Mouse (Mus musculus) midbrain, postnatal 0 days (tissue): ENCODE measurements around the gene Galnt2. TPM values are rescaled to one million over a fixed set of nuclear protein-coding genes. Genes with fewer than 3 reads are reported as not detected.

Source experiments
- ATAC-seq: fragments of 200-750 bp; cut with Nextera tagmentation; 2 replicates; pipeline ENCODE4 v1.8.0; 2017; ENCODE audit warnings: moderate number of reproducible peaks, mild to moderate bottlenecking, moderate TSS enrichment, moderate library complexity; ENCODE audit not compliant: low FRiP score
- DNase-seq: peaks from one replicate; pipeline ENCODE4 v3.0.0-alpha.2; 2015; ENCODE audit warnings: low spot score
- H3K27ac ChIP-seq: fragments of 300-500 bp; sonication (generic); 2 replicates; pipeline ENCODE4 v1.5.1; 2014; ENCODE audit warnings: low read depth, mild to moderate bottlenecking, low read length, mixed read lengths
- H3K27me3 ChIP-seq: fragments of 300-500 bp; sonication (generic); 2 replicates; pipeline ENCODE4 v1.6.1; 2014; ENCODE audit warnings: low read length, control low read depth, mixed read lengths; ENCODE audit not compliant: insufficient read depth
- H3K36me3 ChIP-seq: fragments of 300-500 bp; sonication (generic); 2 replicates; pipeline ENCODE4 v1.6.1; 2014; ENCODE audit warnings: low read length, control low read depth, mixed read lengths; ENCODE audit not compliant: insufficient read depth
- H3K4me1 ChIP-seq: fragments of 300-500 bp; sonication (generic); 2 replicates; pipeline ENCODE4 v1.6.1; 2014; ENCODE audit warnings: mild to moderate bottlenecking, control low read depth, antibody characterized with exemption, low read length, mixed read lengths; ENCODE audit not compliant: insufficient read depth
- H3K4me2 ChIP-seq: fragments of 300-500 bp; sonication (generic); 2 replicates; pipeline ENCODE4 v1.6.1; 2014; ENCODE audit warnings: low read depth, mild to moderate bottlenecking, low read length, mixed read lengths; ENCODE audit not compliant: poor library complexity, severe bottlenecking
- H3K4me3 ChIP-seq: fragments of 300-500 bp; sonication (generic); 2 replicates; pipeline ENCODE4 v1.5.1; 2014; ENCODE audit warnings: low read depth, mild to moderate bottlenecking, low read length, moderate library complexity
- H3K9ac ChIP-seq: fragments of 300-500 bp; sonication (generic); replicated peaks from 2 replicates; pipeline ENCODE4 v1.6.1; 2014; ENCODE audit warnings: mild to moderate bottlenecking, low read length, moderate library complexity, mixed read lengths; ENCODE audit not compliant: poor library complexity, severe bottlenecking
- H3K9me3 ChIP-seq: fragments of 300-500 bp; sonication (generic); 2 replicates; pipeline ENCODE4 v1.6.1; 2016; ENCODE audit warnings: low read length, control low read depth
- CTCF ChIP-seq: IDR thresholded peaks from 2 replicates; pipeline ENCODE4 v1.5.1; 2016; ENCODE audit warnings: antibody characterized with exemption, mild to moderate bottlenecking
- WGBS: fragments of 180-500 bp; shearing (Covaris S2); extraction: QIAGEN DNeasy Blood & Tissue Kit; methylation state at CpG from one replicate; pipeline ENCODE4 v1.1.7; 2014; 5-methylcytosine and 5-hydroxymethylcytosine counted together
- polyA plus RNA-seq: library from polyadenylated mRNA; unstranded; fragments of >200 nt; fragmentation: Nextera tagmentation; extraction: Ambion mirVana; gene quantifications from 2 replicates; pipeline ENCODE4 v1.2.1, GENCODE M21; 2015
- total RNA-seq: library from RNA; depleted of rRNA; stranded (reverse); fragments of >200 nt; gene quantifications from 2 replicates; pipeline ENCODE4 v1.2.3, GENCODE M21; 2014

Gene Galnt2
- total and polyA plus RNA-seq, 2 experiments from 2014 or later = 51.3 to 65.4 TPM

DNA sequence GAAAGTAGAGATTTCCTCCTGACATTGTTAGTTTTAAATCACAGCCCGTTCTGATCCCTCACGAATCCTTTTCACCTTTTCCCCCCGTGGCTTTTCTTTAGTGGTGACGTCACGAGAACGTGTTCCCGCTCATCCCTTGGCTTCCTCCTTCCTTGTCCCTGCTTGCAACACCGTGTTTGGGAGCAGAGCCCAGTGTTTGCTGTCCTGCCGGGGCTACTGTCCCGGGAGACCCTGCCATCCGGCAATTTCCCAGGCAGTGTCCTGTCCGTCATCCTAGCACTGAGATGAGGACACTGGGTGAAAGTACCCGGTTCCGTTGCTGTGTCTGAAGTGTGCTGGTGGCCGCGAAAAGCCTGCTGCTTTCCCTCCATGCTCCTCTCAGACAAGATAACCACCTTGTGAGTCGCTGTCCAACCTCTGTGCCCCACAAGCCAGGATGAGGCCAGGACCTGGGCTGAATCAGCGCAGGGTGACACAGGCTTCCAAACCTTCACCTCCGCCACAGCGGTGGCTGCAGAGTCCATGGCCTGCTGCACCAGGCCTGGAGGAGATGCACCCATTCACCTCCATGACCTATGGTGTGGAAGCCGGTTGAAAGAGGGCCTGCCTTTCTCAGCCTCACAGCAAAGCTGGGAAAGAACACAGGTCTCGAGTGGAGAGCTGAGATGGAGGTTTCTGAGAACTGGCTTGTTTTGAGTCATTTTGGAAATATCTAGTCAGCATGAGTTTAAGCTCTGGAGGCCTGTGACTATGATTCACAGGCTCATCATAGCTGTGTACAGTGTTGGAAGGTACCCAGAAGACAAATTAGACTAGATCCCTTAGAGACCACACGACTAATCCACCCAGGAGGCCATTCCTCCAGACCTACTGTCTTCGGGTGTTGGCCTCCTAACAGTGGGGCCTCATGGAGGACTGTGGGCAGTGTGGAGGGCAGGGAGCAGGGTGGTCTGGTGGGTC is 47.0 kb downstream of the Galnt2 start:
- ATAC-seq (no peak), DNase-seq (no peak)
- Histone ChIP-seq H3K9me3 (no peaks in the 10 kb centered on the region), H3K4me3 (no peak overlapping the region), H3K36me3 (no peaks in the 10 kb centered on the region; the same call in 1 of the 2 replicates), H3K27me3 (no peaks in the 10 kb centered on the region), H3K27ac (no peak overlapping the region), H3K4me2 (no peak overlapping the region), H3K9ac (no peak overlapping the region), H3K4me1 (peaks cover 15% of the 10 kb centered on the region)
- no peak for TF ChIP-seq CTCF
- 60% methylated on average over 24 of the region's 24 CpGs for WGBS

DNA sequence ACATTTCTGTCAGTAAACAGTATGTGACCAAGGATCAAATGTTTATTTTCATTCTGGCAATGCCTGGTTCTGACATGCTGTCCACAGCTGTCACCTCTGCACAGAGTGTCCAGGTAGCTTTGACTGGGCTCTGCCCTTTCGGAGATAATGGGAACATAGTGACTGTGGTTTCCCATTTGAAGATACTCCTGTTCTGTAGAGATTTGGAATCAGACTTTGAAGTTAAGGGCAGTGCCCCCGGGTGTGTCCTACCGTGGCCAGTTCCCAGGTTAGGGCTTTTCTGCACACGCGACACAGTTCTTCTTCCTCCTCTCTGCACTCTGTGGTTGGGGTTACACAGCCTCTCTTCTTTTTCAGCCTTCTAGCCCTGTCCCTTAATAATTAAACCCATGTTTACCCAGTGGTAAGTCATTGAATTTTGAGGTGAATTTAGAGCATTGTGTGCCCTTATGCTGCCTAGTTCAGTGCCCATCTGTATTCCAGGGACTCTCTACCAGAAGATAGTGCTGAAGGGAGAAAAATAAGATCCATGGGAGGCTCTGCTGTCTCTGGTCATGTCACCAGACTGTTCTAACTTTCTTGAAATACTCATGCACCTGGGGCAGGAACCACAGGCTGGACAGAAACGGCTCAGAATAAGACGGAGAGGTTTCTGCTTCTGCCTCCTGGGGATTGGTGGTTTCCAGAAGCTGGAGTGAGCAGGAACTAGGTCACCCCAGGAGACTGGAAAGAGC is 47.9 kb downstream of the Galnt2 start:
- ATAC-seq (no peak), DNase-seq (no peak)
- no peak for TF ChIP-seq CTCF
- Histone ChIP-seq H3K4me1 (peaks cover 24% of the 10 kb centered on the region), H3K36me3 (no peaks in the 10 kb centered on the region), H3K27me3 (no peaks in the 10 kb centered on the region), H3K9me3 (no peaks in the 10 kb centered on the region), H3K9ac (no peak overlapping the region), H3K4me3 (no peak overlapping the region), H3K4me2 (no peak overlapping the region), H3K27ac (no peak overlapping the region)
- 84% methylated on average over 7 of the region's 7 CpGs for WGBS

DNA sequence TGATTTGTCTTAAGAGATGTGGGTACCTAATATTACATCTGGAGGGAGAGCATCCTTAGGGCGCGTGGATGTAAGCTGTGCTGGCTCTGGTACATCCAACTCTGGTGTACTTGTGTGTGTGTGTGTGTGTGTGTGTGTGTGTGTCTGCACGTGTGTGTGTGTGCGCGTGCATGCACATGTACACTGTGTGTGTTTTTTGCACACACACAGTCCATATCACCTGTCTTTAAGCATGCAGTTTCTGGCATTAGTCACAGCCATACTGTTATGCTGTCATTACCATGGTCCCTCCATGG is 48.4 kb downstream of the Galnt2 start:
- Histone ChIP-seq H3K4me1 (peaks cover 28% of the 10 kb centered on the region), H3K4me3 (no peak overlapping the region), H3K4me2 (no peak overlapping the region), H3K9ac (no peak overlapping the region), H3K36me3 (no peaks in the 10 kb centered on the region), H3K27me3 (no peaks in the 10 kb centered on the region), H3K27ac (no peak overlapping the region), H3K9me3 (no peaks in the 10 kb centered on the region)
- DNase-seq (no peak), ATAC-seq (no peak)
- no peak for TF ChIP-seq CTCF
- WGBS = 98% methylated on average over 5 of the region's 5 CpGs

DNA sequence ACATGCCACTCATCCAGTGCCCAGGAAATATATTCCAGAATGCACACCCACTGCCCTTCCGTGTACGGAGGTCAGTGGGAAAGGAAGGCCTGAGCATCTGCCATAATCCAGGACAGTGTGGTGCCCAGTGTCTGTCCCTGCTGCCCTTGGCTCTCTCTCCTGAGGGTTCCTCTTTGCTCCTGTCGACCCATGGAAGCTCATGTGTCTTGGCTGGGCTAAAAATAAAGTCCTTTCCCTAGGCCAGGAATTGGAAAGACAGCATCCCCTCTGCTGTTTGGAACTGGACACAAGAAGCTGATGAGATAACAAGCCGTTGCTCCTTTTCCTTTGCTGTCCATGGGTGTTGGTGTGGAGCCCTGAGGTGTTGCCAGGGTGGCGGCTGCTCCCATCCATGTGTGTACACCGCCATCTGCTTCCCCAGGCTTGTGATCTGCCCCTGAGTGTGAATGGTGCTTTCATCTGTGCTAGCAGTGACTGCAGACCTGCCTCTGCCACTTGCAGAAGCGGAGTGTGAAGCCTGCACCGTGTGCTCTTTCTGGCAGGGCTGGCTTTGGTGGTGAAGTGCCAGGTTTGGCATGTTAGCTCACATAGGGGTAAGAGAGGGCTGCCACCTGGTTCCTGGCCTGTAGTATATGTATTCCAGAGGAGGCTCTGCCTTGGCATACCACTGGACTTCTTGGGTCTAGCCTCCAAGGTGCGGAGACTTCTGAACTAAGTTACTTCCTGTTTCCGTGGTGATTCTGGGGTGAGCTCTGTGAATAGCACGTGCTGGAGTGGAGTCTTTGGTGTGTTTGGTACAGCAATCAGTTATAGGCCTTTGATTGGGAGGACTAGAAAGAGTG is 50.7 kb downstream of the Galnt2 start:
- peaks cover 38% of the 10 kb centered on the region for H3K4me1 ChIP-seq
- H3K36me3 ChIP-seq = no peaks in the 10 kb centered on the region
- H3K4me2 ChIP-seq = no peak overlapping the region
- H3K27ac ChIP-seq = peak overlapping the region; percentile 38; the same call in 1 of the 2 replicates
- no peak for ATAC-seq
- peak; percentile 42 for DNase-seq
- H3K9me3 ChIP-seq = no peaks in the 10 kb centered on the region
- no peaks in the 10 kb centered on the region for H3K27me3 ChIP-seq
- H3K9ac ChIP-seq = no peak overlapping the region
- TF ChIP-seq CTCF = no peak
- 52% methylated on average over 11 of the region's 11 CpGs for WGBS
- H3K4me3 ChIP-seq = no peak overlapping the region

DNA sequence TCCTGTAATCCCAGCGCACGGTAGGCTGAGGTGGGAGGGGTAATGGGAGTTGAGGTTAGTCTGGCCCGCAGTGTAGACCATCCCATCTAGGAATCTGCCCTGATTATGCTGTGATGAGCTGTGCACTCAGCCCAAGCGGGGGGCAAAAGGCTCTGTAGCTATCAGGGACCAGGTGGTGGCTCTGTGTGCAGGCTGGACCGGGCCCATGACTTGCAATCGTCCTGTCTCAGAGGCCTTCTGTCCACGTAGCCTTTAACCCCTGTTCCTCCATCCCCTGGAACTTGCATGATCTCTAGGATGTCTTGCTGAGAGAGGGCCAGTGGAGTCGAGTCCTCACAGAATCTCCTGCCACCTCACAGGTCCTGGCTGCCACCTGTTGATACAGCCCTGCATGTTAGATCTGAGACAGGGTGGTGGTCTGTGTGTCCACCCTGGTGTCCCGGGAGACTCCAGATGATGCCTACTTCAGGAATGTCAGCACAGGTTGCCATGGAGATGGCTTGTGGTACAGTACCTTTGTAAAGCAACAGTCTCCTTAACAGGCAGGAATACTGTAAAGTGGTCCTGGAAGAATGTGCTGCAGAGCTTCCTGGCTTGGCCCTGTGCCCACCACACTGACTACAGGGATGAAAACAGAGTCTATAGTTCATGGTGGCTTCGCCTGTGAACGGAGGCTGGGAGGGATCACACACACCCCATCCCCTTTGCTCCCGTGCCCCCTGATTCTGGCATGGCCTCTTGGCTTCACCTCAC is 51.9 kb downstream of the Galnt2 start:
- no peak overlapping the region for H3K9ac ChIP-seq
- H3K4me3 ChIP-seq = no peak overlapping the region
- H3K36me3 ChIP-seq = no peaks in the 10 kb centered on the region
- TF ChIP-seq CTCF = no peak
- H3K27me3 ChIP-seq = no peaks in the 10 kb centered on the region
- no peaks in the 10 kb centered on the region for H3K9me3 ChIP-seq
- WGBS = 59% methylated on average over 12 of the region's 12 CpGs
- H3K4me2 ChIP-seq = no peak overlapping the region
- DNase-seq = no peak
- peaks cover 41% of the 10 kb centered on the region for H3K4me1 ChIP-seq
- ATAC-seq = no peak
- no peak overlapping the region; the same call in 1 of the 2 replicates for H3K27ac ChIP-seq
